Mouse (Mus musculus) c-Kit-negative CD71-positive TER-119-positive erythroid progenitor cells, embryonic 14.5 days (primary cell): Measurements from ENCODE around the gene Tagap.

ENCODE experiments used
- DNase-seq: peaks from one replicate; pipeline ENCODE4 v3.0.0-alpha.2; 2013; ENCODE audit warnings: low read depth, low spot score

The Tagap gene

GRCm38 (mm10) chr17:7925413-7926160 lies at the start of gene Tagap:
Tagap (plus strand) TSS chr17:7926000.
- no peak for DNase-seq

DNA sequence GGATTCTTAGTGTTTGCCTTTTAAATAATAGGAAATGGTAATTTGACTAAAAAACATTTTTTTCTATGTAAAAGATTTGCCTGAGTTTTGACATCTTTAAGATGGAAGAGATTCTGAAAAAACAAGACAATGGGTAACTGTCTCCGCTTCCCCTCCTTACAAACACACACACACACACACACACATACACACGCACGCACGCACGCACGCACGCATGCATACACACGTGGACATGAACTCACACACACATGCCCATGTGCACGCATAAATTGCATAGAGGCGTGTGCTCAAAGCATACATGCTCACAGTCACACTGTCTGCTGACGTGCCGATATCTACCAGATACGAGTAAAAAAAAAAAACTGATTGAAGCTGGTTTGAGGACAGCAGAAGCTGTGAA lies 49.3 kb upstream of the Tagap start:
- no peak for DNase-seq

DNA sequence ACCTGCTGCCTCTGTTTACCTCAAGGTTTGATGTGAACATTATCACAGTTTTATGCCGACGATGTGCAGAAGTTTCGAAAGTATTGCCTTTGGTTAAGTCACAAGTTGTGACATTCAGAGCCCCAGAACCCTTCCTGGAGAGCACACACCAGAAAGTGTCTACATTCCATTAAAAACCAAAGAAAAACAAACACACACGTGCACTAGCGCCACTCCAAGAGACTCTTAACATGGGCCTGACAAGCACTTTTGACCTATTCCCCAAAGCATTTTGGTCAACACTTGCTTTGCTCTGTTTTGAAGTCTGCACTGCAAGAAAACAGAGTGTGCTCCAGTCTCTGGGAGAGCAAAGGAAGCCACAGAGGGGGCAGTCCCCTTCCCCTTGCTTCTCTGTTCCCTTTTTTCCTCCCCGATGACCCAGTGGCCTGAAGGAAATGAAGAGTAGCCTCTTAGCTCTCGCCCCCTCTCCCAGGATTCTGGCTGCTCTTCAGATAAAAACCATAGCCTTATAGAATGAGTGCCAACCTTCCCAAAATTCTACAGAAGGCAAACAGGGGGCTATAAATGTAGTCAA lies 48.5 kb upstream of the Tagap start:
- DNase-seq: no peak

DNA sequence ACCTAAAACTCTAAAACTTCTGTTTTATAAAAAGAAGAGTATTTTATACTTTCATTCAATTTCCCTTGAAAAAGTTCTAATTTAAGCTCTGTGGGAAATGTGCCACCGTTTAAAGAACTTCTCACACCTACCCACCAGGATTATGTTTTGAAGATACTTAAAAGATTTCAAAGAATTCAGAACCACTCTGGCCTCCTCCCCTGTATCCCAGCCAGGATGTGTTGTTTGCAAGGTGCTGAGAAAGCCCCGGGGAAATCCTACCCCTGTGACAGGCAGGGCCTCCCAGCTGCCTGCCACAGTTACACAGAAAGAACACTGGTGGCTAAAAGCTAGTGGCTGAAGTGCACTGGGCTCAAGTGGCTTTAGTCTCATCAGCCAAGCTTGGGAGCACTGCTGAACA lies 47.9 kb upstream of the Tagap start:
- DNase-seq: no peak

DNA sequence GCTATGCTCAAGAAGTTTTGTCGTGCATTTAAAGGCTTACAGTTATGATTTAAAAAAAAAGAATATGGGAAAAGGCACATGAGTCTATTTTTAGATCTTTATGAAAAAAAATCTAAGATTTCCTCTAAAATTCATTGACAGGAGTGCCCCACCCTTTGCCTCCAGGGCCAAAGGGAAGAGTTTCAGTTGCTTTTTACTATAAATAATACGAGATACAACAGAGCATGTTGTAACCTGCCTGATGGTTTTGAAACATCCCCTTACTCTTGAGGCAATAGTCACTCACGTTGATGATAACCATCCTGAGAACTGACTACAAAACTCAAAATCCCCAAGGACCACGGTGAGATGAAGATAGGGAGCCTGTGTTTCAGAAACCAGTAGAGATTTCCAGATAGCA lies 46.3 kb upstream of the Tagap start:
- no peak for DNase-seq

- no peak for DNase-seq
Observed at GRCm38 (mm10) chr17:7883126-7883525, 42.7 kb upstream of the Tagap start.

- DNase-seq: no peak
Observed at GRCm38 (mm10) chr17:7884606-7885005, 41.2 kb upstream of the Tagap start.

DNA sequence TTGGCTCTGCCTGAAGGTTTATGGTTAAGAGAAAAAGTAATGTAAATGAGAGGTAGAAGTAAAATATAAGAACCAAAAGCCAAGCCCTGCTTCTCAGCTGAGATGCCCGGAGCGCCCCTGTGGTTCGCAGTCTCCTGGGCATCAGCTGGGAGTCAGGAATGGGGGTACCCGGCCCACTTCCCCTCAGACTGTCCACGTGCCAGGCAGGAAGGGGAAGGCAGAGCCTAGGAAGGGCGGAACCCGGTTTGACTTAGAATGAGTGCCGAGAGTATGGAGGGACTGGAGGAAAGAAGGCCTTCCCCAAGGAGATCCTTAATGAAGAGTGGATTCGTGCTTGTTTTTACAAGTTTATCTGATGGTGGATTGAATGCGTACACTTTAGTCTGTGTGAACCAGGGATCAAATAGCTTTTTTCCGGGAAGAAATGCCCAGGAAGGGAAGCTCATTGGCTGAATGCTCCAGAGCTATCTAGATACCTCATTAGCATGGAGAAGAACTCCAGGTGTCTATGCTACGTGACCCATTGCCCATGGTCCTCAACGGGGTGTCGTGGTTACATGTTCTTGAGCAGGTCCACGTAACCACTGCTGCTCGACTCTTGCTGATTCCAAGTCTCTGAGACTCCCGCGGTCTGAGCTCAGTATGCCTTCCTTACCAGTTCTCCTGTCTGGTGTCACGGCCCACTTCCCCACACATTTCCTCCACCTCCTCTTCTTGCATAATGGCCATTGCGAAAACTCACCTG lies 38.6 kb upstream of the Tagap start:
- no peak for DNase-seq

DNA sequence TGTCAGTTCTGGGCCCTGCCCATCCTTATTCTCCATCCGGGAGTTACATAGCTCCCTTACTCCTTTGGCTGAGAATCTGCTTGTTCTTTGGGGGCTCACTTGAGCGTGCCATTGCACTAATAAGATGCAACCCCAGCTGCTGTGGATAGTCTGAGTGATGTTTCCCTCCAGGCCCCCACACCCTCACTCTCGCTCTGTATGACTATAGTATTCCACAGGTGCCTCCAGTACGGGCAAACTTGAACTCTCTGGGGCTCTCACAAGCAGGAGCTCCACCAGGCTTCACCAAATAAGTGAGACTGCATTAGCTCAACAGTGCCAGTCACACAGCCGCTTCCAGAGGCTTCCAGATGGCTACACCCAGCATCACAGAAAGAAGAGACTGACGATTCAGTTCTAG lies 37.5 kb upstream of the Tagap start:
- DNase-seq: no peak

DNA sequence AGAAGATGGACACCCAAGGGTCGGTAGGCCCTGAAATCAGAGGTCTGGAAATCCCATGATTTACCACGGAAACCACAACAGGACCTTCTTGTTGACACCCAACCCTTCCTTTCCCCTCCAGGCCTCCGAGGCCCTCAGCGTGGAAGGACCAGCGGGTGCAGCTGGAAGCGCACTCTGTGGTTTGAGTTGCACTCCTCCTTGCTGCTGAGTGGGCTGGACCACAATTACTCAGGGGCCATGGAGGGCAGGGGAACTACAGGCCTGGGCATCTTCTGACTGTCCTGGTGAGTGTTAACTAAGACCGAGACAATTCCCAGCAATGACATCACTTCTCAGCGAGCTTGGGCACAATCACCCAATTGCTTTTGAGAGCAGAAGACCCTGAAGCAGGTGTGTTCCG lies 36.8 kb upstream of the Tagap start:
- DNase-seq: no peak

- no peak for DNase-seq
Observed at GRCm38 (mm10) chr17:7892676-7893075, 33.1 kb upstream of the Tagap start.

GRCm38 (mm10) chr17:7894094-7894493 lies 31.7 kb upstream of the Tagap start:
- no peak for DNase-seq

- no peak for DNase-seq
Observed at GRCm38 (mm10) chr17:7896047-7896635, 29.7 kb upstream of the Tagap start.

- DNase-seq: no peak
Observed at GRCm38 (mm10) chr17:7897120-7897519, 28.7 kb upstream of the Tagap start.

- DNase-seq: no peak
Observed at GRCm38 (mm10) chr17:7897756-7898155, 28.0 kb upstream of the Tagap start.

GRCm38 (mm10) chr17:7899233-7899632 lies 26.6 kb upstream of the Tagap start:
- no peak for DNase-seq

- no peak for DNase-seq
Observed at GRCm38 (mm10) chr17:7899961-7900360, 25.8 kb upstream of the Tagap start.

DNA sequence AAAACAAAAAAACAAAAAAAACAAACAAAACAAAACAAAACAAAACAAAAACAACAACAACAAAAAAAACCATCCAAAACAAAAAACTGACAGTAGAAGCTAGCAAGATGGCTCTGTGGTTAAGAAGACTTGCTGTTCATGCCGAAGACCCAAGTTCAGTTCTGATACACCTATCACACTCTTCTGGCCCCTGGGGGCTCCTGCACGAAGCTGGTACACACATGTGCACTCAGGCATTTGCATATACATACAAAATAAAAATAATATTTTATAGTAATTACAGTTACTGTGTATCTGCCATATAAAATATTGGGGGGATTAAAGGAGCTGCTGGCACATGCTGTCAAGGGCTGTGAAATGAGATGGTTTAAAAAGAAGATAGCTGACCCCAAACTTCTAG lies 24.3 kb upstream of the Tagap start:
- DNase-seq: no peak

GRCm38 (mm10) chr17:7902362-7902761 lies 23.4 kb upstream of the Tagap start:
- no peak for DNase-seq

DNA sequence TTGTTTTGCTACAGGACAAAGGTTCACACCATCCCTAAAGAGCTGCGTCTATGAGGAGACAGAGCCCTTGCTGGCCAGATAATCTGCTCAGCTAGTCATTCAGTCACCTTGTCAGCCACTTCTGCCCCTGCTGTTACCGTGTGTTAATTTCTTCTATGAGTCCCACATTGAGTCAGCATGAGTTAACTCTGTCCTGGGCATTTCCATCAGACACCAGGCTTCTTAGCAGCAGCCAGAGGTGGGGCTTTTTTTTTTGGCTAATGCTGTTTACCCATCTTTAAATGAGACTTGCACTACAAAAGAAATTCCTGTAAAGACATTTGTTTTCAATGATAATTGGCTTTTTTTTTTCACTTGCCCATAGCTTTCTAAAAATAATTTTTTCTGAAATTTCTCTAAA lies 20.8 kb upstream of the Tagap start:
- DNase-seq: no peak

- DNase-seq: no peak
Observed at GRCm38 (mm10) chr17:7905936-7906685, 19.7 kb upstream of the Tagap start.
